Mouse (Mus musculus): ENCODE results near the gene Slc37a1.
"Not testable (repeated sequence)": the region's sequence is repeated elsewhere in the genome, so short reads cannot be mapped to it uniquely, and the experiment has no call there.

Gene Slc37a1

DNA sequence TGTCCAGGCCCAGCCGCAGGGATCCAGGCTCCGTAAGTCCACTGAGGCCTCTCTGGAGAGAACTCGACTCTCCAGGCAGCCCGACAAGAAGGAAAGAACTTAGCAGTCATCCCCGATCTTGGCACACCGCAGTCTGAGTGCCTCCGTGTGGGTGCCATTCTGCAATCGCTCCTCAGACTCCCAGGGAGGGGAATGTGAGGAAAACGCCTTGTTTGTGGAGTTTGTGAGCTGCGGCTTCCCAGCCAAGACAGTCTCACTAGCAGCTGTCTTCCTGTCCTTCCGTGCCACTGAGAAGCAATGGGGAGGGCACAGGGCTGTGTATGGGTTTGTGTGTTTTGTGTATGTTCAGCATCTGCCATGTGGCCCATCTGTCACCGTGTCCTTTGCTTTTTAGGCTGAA lies 62.8 kb downstream of the Slc37a1 start:
- DNase-seq (ENCODE audit: low spot score in 2 of 2): no peak

DNA sequence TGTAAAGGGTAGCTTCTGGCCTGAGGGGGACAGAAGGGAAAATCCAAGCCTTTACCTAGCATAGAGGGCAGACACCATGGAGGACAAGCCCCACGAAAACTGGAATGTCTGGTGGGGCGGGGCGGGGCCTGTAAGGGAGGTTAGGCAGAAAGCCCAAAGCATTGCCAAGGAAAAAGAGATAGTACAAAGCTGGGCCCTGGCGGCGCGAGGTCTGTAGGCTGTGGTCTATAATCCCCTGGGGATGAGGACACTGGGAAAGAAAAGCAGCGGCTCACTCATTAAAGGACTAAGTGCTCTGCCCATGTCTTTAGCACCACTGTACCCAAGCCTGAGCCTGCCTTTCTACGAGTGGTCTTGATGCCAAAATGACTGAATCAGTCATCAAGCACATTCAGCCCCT lies 65.4 kb downstream of the Slc37a1 start:
- DNase-seq (ENCODE audit: low spot score in 2 of 2): no peak

DNA sequence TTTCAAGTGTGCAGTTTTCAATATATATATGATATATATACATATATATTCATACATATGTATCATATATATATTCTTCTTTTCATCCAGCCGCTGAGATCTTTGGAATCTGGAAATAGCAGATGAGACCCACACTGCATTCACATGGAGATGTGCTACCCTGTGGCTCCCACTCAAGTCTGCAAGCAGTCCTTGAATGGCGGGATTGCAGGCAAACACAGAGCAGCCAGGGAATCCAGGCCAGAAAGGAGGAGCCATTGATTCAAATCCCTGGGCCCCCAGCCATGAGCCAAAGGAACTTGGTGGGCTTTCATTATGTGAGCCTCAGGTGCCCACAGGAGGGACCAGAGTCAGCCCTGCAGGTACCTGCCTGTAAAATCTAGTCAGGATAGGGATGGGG lies 66.7 kb downstream of the Slc37a1 start:
- no peak for DNase-seq (ENCODE audit: low spot score in 2 of 2)

- not testable (repeated sequence) for DNase-seq (ENCODE audit: low spot score in 2 of 2)
These were observed 68.1 kb downstream of the Slc37a1 start for GRCm38 (mm10) chr17:31354684-31355083.

- no peak for DNase-seq (ENCODE audit: low spot score in 2 of 2)
These were observed 69.4 kb downstream of the Slc37a1 start for GRCm38 (mm10) chr17:31355792-31356502.

DNA sequence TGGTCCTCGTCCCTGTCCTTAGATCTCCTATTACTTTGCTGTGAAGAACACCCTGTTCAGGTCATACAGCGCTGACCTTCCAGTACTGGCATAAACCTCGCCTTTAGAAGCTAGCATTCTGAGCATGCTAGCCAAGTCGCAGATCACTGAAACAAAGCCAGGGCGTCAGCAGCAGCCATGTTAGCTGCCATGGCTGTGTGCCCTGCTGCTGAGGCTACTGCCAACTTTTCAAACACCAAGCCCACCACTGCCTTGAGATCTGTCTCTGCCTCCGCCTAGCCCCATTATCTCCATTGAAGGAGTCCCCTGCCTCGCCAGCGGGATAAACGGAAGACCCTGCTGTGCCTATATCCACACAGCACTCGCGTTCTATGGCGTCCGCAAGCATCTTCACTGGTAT lies 74.0 kb downstream of the Slc37a1 start:
- no peak for DNase-seq (ENCODE audit: low spot score in 2 of 2)

GRCm38 (mm10) chr17:31365586-31366166 lies 79.1 kb downstream of the Slc37a1 start:
- no peak for DNase-seq (ENCODE audit: low spot score in 2 of 2)

DNA sequence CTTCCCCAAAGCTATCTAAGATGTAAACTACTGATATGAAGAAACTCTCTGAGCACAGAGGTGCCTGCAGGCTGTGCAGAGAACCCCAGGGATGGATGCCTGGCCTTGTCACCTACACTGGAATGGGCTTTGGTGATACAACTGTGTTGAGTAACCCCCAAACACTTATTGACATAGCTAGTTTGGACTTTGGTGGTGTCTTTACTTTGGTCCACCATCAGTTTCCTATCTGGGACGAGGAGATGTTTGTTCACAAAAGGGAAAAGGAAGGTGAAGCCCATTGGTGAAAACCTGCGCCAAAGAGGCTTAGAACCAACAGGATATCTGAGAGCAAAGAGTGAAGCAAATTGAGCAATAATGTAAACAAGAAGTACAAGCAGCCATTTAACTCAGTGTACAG lies 83.6 kb downstream of the Slc37a1 start:
- no peak for DNase-seq (ENCODE audit: low spot score in 2 of 2)

- DNase-seq (ENCODE audit: low spot score in 2 of 2): no peak
These were observed 84.3 kb downstream of the Slc37a1 start for GRCm38 (mm10) chr17:31370931-31371330.

GRCm38 (mm10) chr17:31377961-31378360 lies 91.4 kb downstream of the Slc37a1 start:
- peak; percentile 38 to 73 for DNase-seq (ENCODE audit: low spot score in 2 of 2)

GRCm38 (mm10) chr17:31378361-31378761 lies 91.8 kb downstream of the Slc37a1 start:
- no peak for DNase-seq (ENCODE audit: low spot score in 2 of 2)

GRCm38 (mm10) chr17:31379086-31379485 lies 92.5 kb downstream of the Slc37a1 start:
- no peak for DNase-seq (ENCODE audit: low spot score in 2 of 2)

DNA sequence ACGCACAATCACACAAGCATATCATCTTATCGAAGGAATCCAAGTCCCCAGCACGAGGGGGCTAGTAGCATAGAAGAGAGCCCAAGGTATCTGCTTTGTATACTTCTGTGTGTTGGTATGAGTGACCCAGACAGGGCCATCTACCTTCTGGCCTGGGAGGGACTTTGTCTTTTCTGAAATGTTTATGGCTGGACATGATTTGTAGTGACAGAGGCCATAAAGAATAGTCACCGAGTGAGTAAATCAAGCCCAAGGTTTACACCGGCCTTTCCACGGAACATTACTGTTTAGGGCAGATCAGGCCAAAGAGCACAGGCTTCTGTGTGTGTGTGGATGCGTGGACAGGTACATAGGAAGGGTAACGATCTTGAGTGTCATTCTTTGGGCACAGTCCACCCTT lies 93.3 kb downstream of the Slc37a1 start:
- no peak for DNase-seq (ENCODE audit: low spot score in 2 of 2)

DNA sequence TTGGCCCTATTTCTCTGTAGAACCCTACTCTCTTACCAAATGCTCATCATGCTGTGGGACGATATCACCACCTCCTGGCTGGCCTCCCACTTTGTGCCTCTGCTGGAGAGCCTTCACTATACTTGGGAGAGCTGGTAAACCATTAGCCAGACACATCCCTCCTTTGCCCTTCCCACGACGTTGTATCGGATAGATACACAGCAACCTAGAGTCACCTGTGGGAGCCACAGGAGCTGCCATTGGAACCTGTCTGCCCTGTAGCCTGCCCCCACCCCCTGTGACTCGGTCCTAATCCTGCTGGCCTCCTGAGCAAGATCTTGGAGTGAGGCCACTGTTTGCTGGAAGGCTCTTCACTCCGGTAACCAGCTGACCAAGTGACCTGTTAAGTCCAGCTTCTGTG lies 96.7 kb downstream of the Slc37a1 start:
- DNase-seq (ENCODE audit: low spot score in 2 of 2): no peak

GRCm38 (mm10) chr17:31384968-31385627 lies 98.5 kb downstream of the Slc37a1 start:
- peak in 1 of 2 experiments; percentile 41 for DNase-seq (ENCODE audit: low spot score in 2 of 2)

GRCm38 (mm10) chr17:31385671-31386665 lies 99.4 kb downstream of the Slc37a1 start, which contains the start of gene Pde9a:
Gene Pde9a (plus strand): TSS chr17:31386210.
- DNase-seq (ENCODE audit: low spot score in 2 of 2): peak; percentile 62 to 72

GRCm38 (mm10) chr17:31386766-31387275 lies 100.2 kb downstream of the Slc37a1 start:
- DNase-seq (ENCODE audit: low spot score in 2 of 2): no peak

- DNase-seq (ENCODE audit: low spot score in 2 of 2): no peak
These were observed 102.9 kb downstream of the Slc37a1 start for GRCm38 (mm10) chr17:31389432-31390050.

GRCm38 (mm10) chr17:31391462-31391861 lies 104.9 kb downstream of the Slc37a1 start:
- no peak for DNase-seq (ENCODE audit: low spot score in 2 of 2)

- DNase-seq (ENCODE audit: low spot score in 2 of 2): no peak
These were observed 105.4 kb downstream of the Slc37a1 start for GRCm38 (mm10) chr17:31392041-31392440.

GRCm38 (mm10) chr17:31393811-31394210 lies 107.2 kb downstream of the Slc37a1 start:
- no peak for DNase-seq (ENCODE audit: low spot score in 2 of 2)

Measured in urinary bladder, postnatal 4 days (tissue).